Mouse (Mus musculus) Patski (cell line): ENCODE results near the gene Rpl22. TPM values are rescaled to one million over a fixed set of nuclear protein-coding genes. Genes with fewer than 3 reads are reported as not detected.

Experiments
- ATAC-seq: fragments of 100-300 bp; one replicate; pipeline ENCODE4 v1.8.0; 2021
- CTCF ChIA-PET: fragments of 350-600 bp; sonication (Branson Sonifier 250); formaldehyde crosslinking; loops from one replicate; lab custom pipeline; 2022; ENCODE audit warnings: inconsistent platforms; lab: Charles Lee
- POLR2A ChIA-PET: fragments of 350-600 bp; sonication (Branson Sonifier 250); formaldehyde crosslinking; loops from one replicate; lab custom pipeline; 2022; ENCODE audit warnings: antibody characterized with exemption, inconsistent platforms; lab: Charles Lee
- DNase-seq: peaks from one replicate; pipeline ENCODE4 v3.0.0-alpha.2; 2011; ENCODE audit warnings: low read depth, low spot score
- H3K27me3 ChIP-seq: fragments of 371-371 bp; one replicate; pipeline ENCODE4 v1.5.1; 2021
- CTCF ChIP-seq: fragments of 100-300 bp; IDR thresholded peaks from one replicate; pipeline ENCODE4 v1.5.1; 2021
- in situ Hi-C: fragments of 300-500 bp; cut with MboI; formaldehyde crosslinking; loops from 3 replicates; pipeline ENCODE4 v1.11.1; 2018; ENCODE audit warnings: low pct_unique_long_range_greater_than_20kb, mixed read lengths
- polyA plus RNA-seq: library from polyadenylated mRNA; unstranded; gene quantifications from one replicate; pipeline ENCODE4 v1.2.3, GENCODE M21; 2021

The Rpl22 gene
- polyA plus RNA-seq, 1 experiment from 2014 or later = 562 TPM

DNA sequence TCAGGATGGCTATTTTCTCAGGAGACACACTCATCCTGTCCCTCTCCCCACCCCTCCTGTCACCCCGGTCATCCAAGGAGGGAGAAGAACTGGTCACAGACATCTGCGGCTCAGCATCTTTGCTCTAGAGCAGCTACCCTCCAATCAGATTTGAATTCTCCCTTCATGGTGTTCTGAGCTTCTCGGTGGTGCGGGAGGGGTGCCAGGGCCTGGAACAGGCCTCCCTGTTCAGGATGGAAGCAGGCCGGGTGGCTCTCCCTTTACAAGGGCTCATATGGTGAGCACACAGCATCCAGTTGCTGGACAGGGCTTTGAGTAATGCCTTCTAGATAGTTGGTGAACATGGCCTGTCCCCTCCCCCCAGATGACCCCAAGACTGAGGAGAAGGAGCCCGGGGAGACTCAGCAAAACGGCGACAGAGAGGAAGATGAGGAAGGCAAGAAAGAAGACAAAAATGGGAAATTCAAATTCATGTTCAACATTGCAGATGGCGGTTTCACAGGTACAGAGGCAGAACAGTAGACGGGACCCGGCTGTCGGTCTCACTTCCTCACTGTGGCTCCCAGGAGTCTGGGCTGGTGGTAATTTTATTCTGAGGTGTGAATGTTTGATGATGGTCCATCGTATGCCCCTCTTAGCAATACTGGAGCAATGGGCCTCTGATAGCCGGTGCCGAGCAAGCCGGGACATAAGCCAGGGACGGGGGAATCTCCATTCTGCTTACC lies 57.1 kb downstream of the Rpl22 start:
- TF ChIP-seq CTCF = no peak
- no peak for ATAC-seq
- DNase-seq = no peak
- ChIA-PET POLR2A (interaction anchor here (0.9 kb wide), 1 partner anchor 28 kb away, joined by 3 read pairs; no protein-coding TSS in a partner anchor), CTCF (no interaction called here)
- in situ Hi-C loops = no loop called here
- H3K27me3 ChIP-seq = no peaks in the 10 kb centered on the region

Other genes with a start within 250 kb of the Rpl22 start
- 1.5 TPM for gene Tnfrsf25, start 209.8 kb upstream of the Rpl22 start, polyA plus RNA-seq
- 1.3 TPM for gene Espn, start 173.4 kb upstream of the Rpl22 start, polyA plus RNA-seq
- gene Hes2, start 166.9 kb upstream of the Rpl22 start, polyA plus RNA-seq = not detected
- 102 TPM for gene Acot7, start 147.6 kb upstream of the Rpl22 start, polyA plus RNA-seq
- gene Gpr153, start 51.5 kb upstream of the Rpl22 start, polyA plus RNA-seq = 21.1 TPM
- gene Hes3, start 34.1 kb upstream of the Rpl22 start, polyA plus RNA-seq = 0.12 TPM
- gene Icmt, start 28.5 kb upstream of the Rpl22 start, polyA plus RNA-seq = 42.2 TPM
- gene Rnf207, start 6.7 kb upstream of the Rpl22 start, polyA plus RNA-seq = 0.17 TPM
- gene Chd5, start 12.9 kb downstream of the Rpl22 start, polyA plus RNA-seq = 0.96 TPM
- gene Nphp4, start 151.0 kb downstream of the Rpl22 start, polyA plus RNA-seq = 7.0 TPM
- gene Kcnab2, start 152.1 kb downstream of the Rpl22 start, polyA plus RNA-seq = 5.6 TPM